Mouse (Mus musculus) spleen, adult 2 months (tissue): ENCODE data around the gene Mdp1.

Experiments used
- CTCF ChIP-seq: fragments of 200-500 bp; IDR thresholded peaks from 2 replicates; pipeline ENCODE4 v1.5.1; 2011; ENCODE audit warnings: mild to moderate bottlenecking, inconsistent platforms; ENCODE audit not compliant: insufficient read depth, insufficient read length, insufficient replicate concordance; ENCODE audit errors: extremely low read depth
- POLR2A ChIP-seq: fragments of 200-500 bp; IDR thresholded peaks from 2 replicates; pipeline ENCODE4 v1.6.1; 2011; ENCODE audit warnings: low read depth, low read length, inconsistent platforms

- TF ChIP-seq CTCF (no peak), POLR2A (no peak)
Observed at GRCm38 (mm10) chr14:55644261-55644888, 15.9 kb downstream of the Mdp1 start.
